Mouse (Mus musculus): ENCODE measurements around the gene Ggcx.
"Not testable (repeated sequence)": the region's sequence is repeated elsewhere in the genome, so short reads cannot be mapped to it uniquely, and the experiment has no call there.

Ggcx gene

DNA sequence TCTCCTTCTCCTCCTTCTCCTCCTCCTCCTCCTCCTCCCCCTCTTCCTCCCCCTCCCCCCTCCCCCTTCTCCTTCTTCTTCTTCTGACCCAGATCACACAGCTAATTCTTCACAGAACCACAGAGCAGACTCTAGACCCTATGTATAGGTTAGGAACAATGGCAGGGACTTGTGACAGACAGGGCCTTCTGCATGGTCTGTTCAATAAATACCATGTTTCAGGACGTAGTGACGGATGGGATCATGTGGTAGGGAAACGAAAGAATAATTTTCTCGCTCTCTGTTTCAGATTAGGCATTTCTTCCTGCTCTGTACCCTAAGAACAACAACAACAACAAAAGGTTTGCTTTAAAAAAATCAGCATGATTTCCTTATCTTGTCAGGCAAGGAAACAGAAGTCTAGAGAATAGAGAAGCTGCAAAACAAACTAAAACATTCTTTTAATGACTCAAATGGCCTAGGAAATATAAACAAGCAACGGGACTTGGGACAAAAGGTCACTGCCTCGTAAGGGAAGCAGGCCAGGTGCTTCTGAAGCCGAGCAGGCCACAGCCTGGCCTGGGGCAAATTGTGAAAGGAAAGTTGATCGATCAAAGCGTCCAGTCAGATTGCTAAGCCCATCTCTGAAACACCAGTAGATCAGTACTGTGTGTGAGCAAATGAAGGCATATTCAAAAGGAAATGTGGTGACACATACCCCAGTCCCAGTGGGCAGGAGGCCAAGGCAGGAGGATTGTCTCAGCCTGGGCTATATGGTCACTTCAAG is 46.1 kb downstream of the Ggcx start:
- DNase-seq (ENCODE audit: low read depth, low spot score) = no peak

DNA sequence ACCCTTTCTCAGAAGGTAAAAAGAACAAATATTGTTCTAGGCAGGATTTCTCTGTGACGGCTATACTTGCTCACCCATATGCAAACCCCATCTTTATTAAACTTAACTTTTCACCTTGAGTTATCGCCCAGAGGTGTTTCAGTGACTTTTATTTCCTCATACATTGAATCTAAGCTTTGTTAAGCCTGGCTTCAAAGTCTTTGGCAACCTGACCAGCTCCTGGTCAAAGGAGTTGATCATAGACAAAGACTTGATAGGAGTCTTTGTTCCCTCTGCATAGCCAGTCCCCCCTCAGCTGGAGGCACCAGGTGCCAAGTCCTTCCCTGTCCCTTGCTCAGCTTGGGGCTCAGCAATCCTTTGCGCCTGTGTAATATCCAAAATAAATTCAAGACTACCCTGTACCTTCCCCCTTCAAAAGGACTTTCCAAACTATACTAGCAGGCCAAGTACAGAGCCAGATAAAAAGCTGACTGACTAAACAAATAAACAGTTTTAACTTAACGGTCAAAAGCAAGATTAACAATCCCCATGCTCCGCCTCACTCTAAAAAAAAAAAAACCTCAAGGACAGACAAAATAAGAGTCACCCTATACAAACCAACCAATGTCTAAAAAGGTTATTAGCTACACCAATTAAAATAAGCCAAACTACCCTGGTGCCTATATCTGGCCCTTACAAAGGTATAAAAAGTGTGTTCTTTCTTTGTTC is 48.6 kb downstream of the Ggcx start:
- DNase-seq (ENCODE audit: low read depth, low spot score) = not testable (repeated sequence)

DNA sequence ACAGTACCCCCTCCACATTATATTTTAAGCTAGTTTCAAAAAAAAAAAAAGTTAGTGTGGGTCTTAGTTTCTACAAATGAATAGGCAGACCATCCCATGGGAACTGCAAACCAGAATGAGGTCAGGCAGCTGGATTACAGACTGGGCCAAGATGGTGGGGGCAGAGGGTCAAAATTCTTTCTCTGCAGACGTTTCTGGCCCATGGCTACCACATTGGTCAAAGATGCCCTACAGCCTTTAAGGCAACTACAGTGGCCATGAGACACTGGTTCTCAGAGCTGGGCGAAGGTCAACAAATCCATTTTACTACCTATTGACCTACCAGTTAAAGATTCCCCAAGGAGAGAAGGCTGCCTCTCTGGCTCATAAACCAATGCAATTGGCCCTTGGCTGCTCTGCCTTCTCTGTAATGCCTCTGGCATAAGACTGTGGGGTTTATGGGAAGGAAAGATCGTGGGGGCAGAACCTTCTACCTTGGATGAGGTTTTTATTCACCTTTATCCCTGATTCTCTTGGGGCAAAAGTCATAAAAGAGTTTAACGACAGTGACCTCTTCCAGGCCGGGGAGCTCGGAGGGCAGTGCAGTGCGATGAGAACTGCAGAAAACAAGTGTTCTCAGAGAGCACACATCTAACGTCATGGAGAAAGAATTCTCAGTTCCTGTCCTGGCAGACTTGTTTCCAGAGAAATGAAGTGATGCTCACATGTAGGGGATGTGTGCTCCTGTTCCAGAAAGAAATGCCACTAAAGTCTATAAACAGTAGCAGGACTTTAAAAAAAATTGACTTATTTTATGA is 51.5 kb downstream of the Ggcx start:
- no peak for DNase-seq (ENCODE audit: low read depth, low spot score)

DNA sequence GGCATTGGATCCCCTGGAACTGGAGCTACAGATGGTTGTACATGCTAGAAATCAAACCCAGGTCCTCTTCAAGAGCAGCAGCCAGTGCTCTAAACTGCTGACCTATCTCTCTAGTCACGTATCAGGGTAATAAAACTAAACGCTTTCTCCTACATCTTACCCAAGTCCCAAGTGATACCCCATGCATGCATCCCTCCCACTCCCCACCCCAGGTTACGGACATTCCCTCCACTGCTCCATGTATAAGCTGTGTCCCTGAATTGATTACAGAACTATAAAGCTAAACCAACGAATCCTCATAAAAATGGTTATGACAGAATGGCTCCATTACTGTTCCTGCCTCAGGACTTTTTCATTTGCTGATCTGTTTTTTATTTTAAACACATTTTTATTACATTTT is 52.1 kb downstream of the Ggcx start:
- no peak for DNase-seq (ENCODE audit: low read depth, low spot score)

DNA sequence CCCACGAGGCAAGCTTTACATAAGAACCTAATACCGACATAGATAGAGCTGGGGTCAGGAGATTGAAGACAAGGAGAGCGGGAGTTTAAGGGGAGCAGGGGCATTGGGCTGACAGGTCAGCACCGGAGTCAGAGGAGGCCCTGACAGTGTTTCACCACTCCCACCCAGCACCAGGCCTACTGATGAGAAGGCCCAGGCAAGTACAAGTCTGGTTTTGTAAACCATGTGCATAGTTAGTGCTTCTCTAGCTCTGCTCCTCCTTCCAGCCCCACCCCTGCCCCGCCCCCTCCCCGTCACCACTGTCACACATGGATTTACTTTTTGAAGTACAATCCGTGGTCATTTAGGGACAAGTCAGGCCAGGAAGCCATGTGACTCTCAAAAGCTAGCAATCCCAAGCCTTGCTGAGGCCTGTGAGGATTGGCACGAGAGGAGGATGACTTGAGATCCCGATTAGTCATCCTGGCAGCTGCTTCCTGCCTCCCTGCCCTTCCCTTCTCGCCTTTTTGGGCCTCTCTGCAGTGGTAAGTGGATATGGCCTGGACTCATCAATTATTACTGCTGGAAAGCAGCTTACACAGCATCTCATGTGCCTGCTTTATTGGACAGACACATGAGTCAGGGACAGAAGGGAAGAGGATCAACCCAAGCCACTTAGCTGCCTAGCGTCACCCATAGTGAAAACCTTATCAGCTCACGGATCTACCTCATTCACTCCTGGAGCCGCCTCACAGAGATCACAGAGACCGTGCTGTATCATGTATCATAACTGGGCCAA is 59.3 kb downstream of the Ggcx start:
- DNase-seq (ENCODE audit: low read depth, low spot score) = no peak

DNA sequence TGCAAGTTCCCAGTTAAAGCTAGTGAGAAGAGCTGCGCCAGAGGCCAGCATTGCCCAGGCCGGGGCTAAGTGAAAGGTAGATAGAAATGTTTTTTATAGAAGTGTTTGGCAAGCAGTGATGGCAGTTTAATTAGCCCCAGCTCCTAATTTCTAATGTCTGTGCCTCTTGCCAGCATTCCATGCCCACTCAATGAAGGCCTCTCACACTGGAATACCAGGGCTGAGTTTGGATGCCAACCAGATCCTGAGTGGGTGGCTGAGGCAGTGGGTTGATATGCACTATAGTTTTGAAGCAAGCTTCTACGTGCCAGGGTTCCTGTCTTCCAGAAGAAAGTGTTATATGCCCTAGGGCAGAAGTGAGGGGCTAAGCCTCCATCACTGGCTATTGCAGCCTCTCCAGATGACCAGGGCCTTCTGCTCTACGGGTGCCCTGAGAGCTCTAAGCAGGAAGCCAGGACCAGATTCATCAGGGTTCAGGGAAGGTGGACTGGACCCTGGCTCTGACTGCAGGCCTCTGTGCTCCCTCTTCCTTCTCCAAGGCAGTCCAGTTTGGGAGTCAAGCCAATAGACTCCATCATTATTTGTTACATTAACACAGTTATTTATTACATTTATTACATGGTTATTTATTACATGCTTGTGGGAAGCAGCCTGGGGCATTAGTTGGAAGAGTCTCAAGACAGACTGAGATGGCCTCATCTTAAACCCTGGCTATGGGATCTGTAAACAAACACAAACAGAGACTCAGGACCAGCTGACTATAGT is 61.3 kb downstream of the Ggcx start:
- DNase-seq (ENCODE audit: low read depth, low spot score) = no peak

DNA sequence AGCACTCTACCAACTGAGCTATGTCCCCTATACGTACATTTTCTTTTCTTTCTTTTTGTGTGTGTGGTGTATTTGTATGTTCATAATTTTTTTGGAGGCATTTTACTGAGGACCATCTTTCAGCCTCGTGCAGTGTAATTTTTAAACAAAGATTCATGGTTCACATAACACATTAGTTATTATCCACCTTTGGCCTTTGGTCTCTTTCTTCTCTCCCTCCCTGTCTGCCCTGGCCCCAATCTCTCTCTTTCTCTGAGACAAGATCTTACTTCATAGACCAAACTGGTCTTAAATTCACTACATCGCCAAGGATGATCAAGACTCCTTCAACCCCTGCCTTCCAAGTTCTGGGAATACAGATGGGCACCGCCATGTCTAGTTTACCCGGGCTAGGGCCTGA is 62.7 kb downstream of the Ggcx start:
- no peak for DNase-seq (ENCODE audit: low read depth, low spot score)

DNA sequence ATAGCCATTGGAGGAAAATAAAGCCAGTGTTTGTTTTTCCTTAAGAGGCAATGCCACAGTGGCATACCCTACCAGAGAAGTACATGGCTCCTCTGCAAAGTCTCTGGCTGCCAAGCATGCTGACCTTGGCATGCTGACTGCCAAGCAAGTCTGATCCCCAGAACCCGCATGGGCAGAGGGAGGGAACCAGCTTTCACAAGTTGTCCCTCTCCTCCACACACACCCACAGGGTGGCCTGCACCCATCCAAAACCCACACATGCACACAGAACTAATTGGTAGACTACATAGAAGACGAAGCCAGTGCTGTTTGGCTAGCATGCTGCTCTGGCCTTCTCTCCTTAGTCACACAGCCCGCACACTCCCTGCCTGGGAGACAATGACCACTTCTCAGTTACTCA is 63.5 kb downstream of the Ggcx start:
- DNase-seq (ENCODE audit: low read depth, low spot score) = no peak

DNA sequence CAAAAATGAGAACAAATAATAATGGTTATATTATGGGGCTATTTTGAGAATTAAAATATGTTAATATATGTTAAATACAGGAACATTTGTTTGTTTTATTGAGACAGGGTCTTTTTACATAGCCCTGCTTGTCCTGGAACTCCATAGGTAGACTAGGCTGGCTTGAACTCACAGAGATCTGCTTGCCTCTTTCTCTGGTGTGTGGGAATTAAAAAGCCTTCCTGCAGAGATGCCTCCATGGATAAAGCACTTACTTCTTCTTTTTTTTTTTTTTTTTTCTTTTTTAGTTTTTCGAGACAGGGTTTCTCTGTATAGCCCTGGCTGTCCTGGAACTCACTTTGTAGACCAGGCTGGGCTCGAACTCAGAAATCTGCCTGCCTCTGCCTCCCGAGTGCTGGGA is 64.6 kb downstream of the Ggcx start:
- DNase-seq (ENCODE audit: low read depth, low spot score) = not testable (repeated sequence)

DNA sequence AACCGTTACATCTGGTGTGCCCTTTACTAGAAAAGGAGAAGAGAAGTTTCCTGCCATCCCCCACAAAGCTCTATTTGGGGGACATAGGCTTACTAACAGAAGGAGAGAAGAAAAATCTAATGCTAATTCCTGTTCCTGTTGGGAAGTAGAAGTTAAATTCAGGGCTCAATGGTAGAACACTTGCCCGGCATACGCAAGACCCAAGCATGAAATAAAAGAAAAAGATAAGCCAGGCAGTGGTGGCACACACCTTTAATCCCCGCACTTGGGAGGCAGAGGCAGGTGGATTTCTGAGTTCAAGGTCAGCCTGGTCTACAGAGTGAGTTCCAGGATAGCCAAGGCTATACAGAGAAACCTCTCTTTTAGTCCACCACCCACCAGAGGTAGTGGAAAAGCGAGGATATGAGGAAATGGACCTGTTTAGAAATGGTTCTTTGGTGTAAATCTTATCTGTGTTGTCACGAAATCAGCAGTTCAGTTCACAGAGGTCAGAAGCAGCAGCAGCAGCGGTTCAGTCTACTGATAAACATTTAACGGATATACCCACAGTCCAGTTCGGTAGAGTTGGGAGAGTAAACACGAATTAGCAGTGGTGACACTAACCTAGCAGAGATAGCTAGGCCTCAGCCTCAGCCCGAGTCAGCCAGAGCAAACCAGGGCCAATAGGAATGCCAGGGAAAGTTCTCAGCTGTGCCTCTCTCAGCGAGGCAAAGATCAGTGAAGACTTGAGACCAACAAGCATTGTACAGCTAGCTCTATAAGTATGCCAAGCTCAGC is 65.7 kb downstream of the Ggcx start:
- DNase-seq (ENCODE audit: low read depth, low spot score) = no peak

DNA sequence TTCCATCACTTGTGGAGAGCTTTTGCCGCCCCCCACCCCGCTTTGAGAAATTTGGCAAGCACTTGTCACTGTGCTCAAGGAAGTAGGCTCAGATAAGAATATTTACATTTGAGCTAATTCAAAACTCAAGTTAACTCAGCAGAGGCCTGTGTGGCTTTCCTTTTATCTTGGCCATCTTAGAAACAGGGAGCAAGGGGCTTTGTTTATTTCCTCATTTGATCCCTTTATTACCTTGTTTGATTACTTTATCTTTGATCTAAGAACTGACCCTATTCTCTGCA is 66.3 kb downstream of the Ggcx start:
- DNase-seq (ENCODE audit: low read depth, low spot score) = no peak

Data from c-Kit-negative CD71-positive TER-119-positive erythroid progenitor cells, embryonic 14.5 days (primary cell).